Mouse (Mus musculus): ENCODE measurements around the gene Arhgap21.
"Not testable (repeated sequence)": the region's sequence is repeated elsewhere in the genome, so short reads cannot be mapped to it uniquely, and the experiment has no call there.

Arhgap21 gene

DNA sequence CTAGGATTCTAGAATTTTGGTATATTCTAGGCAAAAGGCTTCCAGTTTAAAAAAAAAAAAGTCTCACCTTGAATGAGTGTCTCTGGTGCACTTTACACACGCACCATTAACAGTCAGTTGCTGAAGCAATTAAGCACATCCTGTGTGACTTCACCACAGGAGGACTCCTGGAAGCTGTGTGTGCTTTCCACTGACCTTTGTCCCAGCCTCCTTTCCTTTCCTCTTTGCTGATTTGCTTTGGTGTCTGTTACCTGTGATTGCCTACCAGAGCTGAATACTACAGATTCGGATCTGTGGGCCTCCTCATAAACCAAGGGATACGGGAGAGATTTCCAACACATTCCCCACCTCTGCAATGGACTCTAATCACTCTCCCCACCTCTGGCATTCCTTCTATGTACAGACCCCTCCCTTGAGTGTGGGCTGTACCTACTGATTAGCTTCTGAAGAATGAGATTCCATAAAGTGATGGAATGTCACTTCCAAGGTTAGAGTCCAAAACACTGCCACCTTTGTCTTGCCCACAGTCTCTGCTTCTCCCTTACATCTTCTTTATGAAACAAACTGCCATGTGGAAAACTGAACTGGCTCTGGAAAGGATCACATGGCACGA is 32.0 kb downstream of the Arhgap21 start:
- DNase-seq: no peak

DNA sequence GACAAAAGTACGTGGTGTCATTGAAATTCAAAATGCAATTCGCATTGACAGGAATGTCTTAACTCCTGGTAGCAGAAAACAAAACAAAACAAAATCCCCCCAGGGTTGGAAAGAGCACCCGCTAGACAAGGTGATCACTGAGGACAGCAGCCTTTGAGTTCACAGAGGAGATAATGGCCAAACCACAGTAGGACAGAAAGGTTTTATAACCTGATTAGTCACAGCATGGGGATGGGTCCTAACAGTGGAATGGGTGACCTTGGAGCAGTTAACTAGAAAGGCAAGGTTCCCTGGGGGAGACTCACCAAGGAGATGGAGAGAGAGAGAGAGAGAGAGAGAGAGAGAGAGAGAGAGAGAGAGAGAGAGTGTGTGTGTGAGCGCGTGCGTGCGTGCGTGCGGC is 34.3 kb downstream of the Arhgap21 start:
- DNase-seq: no peak

DNA sequence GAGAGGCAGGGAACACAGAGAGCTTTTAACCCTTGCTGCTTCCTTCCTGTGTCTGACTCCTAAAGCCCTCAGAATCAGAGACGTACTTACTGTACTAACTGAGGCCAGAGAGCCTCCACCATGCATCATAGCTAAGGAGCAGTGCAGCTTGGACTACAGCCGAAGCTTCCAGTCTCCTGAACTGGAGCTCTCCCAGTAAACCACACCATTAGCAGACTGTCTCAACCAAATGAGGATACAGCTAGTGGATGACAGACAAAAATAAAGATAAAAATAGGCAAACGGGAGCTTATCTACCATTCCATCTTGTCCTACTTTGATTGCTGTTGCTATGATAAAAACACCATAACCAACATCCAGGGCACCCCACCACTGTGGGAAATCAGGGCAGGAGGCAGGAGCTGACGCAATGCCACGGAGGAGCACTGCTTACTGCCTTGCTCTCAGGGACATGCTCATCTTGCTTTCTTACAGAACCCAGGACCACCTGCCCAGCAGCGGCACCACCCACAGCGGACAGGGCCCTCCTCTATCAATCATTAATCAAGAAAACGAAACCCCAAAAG is 35.9 kb downstream of the Arhgap21 start:
- DNase-seq: no peak

DNA sequence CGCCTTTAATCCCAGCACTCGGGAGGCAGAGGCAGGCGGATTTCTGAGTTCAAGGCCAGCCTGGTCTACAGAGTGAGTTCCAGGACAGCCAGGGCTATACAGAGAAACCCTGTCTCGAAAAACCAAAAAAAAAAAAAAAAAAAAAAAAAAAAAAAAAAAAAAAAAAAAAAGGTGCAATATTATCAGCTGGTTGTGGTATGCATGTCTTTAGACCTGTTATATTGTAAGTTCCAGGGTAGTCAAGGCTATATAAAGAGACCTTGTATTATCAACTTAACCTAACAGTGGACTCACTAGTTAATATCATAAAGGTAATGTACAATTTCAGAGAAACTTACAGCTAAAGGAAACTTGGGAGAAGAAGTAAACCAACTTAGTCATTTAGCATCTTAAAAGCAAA is 36.9 kb downstream of the Arhgap21 start:
- not testable (repeated sequence) for DNase-seq

DNA sequence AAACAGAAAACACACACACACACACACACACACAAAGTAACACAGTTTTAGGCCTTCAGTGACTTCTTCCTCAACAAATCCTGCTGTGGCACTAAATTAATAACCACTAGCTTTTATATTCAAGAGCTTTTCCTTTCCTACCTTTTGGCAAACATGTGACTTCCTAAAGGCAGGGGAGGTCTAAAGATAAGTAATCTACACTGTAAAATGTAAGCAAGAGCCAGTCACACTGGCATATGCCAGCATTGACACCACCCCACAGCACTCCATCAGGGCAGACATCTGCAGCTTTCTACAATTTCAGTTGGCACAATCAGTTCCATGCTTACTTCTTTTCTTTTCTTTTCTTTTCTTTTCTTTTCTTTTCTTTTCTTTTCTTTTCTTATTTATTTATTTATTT is 40.2 kb downstream of the Arhgap21 start:
- DNase-seq: no peak

DNA sequence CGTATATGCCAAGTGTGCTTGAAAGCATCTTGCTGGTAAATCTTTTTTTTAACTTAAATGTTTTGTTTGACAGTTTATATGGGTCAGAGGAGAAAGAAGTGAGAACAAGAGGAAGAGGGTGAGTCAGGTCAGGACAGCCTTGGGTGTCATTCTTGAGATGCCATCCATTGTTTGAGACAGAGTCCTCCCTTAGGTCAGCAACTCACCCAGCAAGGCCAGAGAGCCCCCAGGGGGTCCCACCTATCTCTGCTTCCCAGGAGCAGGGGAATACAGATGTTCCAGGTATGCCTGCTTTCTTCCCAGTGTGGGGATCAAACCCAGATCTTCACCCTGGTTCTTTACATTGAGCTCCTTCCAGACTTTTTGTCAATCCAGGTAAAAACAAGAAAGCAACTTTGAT is 43.7 kb downstream of the Arhgap21 start:
- DNase-seq: no peak

DNA sequence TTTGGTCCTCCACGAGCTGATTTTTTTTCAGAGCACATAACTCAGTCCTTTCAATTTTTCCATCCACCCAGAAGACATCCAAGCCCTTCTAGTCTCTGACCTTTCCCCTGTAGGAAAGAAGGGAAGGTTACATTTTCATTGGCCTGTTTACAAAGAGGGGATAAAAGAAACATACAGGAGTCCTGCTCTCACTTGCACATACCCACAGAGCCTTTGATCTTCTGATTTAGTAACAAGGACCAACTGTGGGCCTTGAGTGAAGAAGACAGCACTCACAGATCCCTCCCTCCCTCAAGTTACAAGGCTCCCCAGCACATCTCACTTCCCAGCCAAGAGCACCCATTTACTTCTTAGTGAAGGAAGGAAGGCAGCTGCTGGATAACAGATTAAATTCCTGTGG is 46.3 kb downstream of the Arhgap21 start:
- no peak for DNase-seq

DNA sequence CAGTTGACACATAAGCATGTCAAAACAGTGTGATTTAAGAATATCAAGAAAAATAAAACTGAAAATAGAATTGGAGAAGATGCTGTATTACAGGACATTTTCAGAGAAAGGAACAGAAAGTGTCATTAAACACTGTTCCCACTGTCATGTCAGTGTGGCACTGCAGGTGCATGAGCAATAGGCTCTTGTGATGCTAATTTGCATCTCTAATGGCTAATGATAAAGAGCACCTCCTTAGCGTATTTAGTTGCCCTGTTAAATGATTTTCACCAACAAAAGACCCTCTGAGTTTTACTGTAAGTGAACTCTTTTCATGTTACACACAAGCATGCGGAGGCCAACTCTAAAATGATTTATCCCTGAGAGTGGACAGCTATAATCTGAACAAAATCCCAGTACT is 47.1 kb downstream of the Arhgap21 start:
- no peak for DNase-seq

DNA sequence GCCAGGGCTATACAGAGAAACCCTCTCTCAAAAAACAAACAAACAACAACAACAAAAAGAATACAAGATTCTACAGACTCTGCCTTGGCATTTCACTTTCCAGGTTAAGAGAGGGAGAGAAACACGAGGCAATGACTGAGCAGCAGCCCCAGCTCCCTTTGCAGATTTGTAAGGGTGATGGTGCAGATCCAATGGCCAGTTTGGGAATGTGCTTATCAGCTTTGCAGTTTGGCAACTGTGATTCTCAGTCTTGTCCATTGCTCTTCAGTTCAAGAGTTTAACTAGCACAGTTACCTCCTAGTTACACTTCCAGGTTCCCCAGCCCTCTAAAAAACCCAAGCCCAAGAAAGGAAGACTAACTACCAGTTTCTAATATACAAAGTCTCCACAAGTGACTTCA is 47.7 kb downstream of the Arhgap21 start:
- no peak for DNase-seq

DNA sequence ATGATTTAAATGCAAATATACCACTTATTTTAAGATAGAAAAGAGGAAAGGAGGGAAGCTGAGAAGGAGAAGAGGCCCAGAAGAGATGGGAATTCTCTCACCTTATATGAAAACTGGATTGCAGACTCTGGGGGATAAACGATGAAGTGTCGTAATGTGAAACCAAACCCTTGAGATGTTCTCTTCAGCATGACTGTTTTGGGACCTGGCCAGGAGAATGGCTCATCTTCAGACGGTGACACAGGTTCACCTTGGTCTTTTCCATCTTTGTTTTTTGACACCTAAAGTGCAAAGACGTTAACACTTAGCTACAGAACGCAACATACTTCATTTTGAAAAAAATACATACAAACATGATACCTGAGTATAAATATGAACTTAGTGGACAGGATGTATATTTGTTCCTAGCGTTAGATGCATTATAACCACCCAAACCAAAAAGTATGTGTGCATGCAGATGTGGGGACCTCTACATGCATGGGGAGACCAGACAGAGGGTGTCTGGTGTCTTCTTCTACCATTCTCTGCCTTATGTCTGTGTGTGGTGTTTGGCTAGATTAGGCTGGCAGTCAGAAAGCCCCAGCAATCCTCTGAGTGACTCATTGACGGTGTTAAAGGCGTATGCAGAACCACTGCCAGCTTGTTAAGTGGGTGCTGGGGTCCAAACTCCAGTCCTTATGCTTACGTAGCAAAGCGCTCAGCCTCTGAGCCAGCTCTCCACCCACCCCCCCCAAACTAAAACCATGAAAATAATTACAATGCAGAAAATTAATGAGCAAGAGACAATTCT is 54.0 kb downstream of the Arhgap21 start:
- no peak for DNase-seq

DNA sequence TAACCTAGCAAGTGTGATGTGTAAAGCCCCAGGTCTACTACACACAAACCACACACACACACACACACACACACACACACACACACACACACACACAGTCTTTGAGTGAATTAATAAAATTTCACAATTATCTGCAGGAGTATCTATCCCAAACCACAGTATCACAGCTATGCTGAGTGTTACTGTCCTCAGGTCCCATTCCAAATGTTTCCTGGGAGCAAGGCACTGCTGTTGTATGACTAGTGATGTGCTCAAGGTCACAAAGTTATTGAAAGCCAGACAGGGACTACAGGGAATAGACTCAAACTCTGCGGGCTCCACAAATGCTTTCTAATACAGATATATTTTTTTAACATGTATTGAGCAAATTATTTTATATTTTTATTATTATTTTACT is 55.7 kb downstream of the Arhgap21 start:
- DNase-seq: no peak

DNA sequence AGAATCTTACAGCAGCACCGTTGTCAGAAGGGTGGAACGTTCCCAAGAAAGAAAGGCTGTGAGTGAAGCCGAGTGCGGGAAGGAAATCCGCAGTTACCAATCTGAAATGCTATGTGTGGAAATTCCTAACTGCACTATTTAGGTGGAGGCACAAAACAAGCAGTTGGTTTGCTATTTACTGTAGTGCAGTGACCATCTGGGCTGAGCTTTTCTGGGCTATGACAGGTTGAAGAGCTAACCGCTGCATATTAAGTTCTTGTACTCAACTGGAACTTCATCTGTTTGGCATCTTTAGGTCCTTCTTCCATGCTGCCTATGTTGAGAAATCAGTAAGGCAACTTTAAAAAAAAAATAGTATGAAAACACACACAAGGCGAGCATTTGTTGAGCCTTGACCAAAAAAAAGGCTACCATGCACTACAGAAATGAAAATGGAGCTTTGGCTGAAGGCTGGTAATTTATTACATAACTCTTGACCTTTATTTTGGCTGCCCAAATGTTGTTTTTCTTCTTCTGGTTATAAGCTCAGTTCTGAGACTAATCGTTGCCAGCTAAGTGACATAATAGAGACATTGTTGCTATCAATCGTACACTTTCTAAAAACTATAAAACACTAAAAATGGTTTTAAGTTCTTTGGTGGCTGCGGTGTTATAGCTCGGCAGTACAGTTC is 56.2 kb downstream of the Arhgap21 start:
- no peak for DNase-seq

DNA sequence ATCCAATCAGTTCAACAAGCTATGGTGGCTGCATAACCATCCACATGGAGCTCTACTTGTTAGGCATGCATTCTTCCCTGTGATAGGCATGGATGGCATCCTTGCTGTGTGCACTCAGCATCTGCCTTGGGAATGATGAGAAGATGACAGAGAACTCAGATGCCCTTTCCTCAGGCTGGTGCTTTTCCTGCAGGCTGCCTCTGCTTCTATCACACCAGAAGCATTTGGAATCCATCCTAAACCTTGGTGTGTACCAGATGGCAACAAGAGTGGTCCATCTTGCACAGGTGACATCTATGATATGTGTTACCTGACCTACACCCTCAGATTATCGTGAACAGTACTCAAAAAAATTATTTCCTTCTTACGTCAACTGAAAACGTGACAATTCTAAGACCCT is 58.2 kb downstream of the Arhgap21 start:
- no peak for DNase-seq

DNA sequence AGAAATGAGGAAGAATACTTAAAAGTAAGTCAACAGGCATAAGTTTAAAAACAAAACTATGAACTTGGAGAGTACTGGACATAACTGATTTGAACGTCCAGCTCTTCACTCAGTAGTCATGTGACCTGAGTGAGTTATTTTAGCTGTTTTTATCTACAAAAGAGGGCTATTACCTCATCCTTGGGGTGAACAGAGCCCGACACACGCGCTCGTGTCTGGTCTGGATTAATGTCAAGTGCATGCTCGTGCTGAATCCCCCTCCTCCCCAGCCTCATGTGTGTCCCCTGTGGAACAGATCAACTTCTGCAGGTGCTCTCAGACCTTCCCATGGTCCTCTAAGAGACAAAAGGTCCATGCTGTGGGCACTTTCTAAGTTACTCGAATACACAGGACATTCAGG is 59.3 kb downstream of the Arhgap21 start:
- DNase-seq: no peak

DNA sequence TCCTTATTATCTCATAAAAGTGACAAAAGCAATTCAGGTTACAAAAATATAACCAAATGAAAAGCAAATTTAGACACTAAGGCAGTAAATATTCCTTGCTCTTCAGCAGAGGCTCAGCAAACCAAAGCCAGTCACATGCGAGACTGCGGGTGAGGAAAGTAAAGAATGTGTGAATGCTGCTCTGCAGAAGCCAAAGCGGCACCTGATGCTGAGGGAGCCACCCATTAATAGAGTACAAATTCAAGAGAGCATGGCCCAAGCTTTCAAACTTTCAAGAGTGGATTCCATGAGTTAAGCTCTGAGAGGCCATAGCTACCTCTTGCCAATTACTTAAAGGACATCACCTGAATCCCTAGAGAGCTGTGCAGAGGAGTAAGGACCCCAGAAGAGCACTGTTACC is 61.4 kb downstream of the Arhgap21 start:
- no peak for DNase-seq

DNA sequence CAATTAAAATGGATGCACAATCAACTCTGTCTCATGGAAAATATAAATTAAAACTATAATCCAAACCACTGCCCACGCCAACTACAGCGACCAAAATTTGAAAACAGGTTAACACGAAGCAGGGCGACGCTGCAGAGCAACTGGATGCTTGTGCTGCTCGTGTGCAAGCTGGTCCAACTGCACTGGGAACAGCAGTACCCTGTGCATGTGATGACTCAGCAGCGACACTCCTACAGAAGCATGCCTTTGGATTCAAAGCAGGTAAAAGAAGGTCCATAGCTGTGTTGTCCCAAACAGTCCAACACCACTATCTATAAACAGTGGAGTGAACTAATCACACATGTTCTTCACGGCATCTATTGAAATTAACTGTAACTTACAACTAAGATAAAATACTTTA is 63.3 kb downstream of the Arhgap21 start:
- DNase-seq: no peak

DNA sequence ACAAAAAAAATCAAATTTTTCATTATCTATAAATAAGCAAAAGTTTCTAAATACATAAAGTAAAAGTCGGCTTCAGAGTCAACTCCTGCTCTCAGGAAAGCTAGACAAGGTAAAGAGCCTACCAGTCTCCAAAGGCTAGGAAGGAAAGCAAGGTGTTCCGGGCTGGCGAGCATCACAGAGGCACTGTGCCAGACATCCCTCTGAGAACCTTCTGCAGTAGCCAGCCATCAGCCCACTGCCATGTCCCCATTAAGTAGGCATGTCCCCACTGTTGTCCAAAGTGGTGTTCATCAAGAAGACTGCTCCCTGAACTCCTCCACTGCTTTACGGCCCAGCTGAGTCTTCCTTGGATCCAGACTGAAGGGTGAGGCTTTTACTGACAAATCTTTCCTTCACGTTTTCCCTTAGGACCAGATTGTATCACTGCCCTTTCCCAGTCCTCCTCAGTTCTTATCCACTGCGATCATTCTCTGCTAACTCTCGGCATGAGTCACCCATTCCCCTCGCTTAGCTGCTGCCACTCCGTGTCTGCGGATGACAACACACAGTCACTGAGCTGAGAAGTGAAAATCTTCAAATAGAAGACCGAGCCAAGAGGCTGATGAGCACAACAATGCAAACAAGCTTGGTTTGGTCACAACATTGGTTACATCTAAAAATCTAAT is 65.6 kb downstream of the Arhgap21 start:
- no peak for DNase-seq

DNA sequence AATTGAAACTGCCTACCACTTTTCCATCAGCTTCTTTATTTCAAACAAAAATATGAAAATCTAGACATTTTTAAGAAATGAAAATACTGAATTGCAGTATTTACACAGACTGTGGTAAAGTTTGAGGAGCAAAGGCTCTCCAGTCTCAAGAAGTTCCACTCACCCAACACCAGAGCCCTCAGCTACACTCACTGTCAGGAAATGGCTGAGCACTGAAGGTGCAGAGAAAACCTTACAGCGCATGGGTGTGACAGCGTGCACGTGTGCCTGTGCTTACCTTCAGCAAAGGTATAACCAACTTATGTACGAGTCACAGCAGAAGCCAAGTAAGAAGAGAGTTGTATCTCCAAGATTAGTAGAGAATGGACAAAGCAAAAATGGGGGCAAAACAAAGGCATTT is 66.8 kb downstream of the Arhgap21 start:
- no peak for DNase-seq

DNA sequence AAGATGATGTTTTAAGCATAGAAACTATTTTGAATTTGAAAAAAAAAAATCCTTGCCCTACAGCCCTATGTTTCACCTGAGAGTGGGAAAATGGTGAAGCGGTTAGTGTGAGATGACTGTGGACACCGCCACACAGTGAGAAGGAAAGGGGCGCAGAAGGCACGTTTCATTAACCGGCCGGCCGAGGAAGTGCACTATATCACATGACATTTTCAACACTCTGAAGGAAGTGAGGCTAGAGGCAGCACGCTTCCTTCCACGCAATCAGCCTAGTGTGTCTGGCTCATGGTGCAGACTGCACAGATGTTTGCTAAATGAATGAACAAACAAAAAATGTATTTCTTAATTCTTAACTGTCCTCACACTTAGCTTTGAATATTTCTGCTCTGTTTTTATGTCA is 69.4 kb downstream of the Arhgap21 start:
- DNase-seq: peak; percentile 17 to 19

DNA sequence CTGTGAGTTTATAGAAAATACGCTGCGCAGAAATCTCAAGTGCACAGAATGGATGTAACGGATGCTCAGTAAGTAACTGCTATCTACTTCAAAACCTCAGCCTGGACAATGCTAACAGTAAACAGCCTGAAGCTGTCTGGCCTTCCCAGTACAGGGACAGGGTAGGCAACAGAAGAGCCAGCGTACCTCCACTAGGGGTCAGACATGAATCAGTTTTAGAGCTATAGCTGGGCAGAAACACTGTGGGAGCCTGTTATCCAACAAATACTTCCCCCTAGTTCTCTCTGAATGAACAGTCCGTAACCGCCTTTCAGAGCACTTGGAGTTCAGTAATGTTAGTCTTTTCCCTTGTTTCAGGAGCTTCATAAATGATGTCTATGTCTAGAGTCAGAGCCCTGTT is 70.0 kb downstream of the Arhgap21 start:
- DNase-seq: peak; percentile 58 to 63

DNA sequence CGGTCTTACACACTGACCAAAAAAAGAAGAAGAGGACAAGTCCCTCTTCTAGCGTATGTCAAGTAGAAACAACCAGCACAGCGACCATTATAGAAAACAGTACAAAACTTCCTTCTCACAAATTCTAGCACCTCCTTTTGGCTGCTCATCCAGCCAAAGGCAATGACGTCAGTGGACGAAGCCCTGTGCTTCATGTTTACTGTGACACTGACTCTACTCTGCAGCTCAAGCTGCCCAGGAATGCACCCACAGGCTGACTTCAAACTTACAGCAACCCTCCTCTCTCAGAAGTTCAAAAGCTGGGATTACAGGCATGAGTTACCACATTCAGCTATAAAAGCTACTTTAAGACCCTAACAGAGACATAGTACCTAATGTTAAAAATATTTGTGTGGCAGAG is 72.2 kb downstream of the Arhgap21 start:
- DNase-seq: no peak

DNA sequence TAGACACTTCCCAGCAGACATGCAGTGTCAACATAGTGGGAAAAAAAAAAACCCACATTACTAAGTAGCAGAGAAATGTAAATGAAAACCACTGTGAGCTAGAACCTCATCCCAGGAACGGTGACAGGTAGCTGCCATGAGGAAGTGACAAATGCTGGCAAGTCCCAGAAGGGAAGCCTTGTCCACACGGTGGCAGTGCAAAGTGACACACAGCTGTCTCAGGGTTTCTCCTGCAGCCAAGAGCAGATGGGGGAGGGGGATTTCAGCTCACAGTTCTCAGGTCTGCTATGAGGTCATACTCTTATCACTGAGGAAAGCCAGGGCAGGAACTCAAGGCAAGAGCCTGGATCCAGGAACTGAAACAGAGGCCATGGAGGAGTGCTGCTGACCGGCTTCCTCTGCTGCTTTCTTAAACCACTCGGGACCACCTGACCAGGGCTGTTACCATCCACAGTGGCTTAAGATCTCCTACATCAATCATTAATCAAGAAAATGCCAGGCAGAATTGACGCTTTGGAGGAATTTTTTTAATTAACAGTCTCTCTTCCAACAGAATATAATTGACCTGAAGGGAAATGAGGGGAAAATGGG is 74.5 kb downstream of the Arhgap21 start:
- DNase-seq: peak in 1 of 2 experiments; percentile 17

DNA sequence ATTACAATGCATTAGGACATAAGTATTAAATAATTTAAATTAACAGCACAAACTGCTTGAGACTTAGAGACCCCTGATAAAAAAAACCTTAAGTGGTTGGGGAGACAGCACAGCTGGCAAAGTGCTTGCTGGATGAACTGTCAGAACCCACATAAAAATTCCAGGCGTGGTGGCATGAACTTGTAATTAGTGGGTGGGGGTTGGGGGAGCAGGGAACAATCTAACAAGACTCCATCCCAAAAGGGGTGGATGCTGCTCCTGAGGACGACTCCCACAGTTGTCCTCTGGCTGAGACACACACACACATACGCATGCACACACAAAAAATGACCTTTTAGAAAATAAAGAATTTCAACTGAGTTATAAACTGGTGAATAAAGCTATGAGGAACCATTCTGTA is 79.9 kb downstream of the Arhgap21 start:
- DNase-seq: no peak

All from thymus, postnatal 36 days (tissue).